Mouse (Mus musculus) splenic B cell, adult 2 months (primary cell): ENCODE measurements around the gene Uhmk1.

ENCODE experiments used
- DNase-seq: peaks from one replicate; pipeline ENCODE4 v3.0.0-alpha.2; 2011; ENCODE audit warnings: low read depth, low spot score
- H3K27me3 ChIP-seq: 2 replicates; pipeline ENCODE4 v1.6.1; 2012; ENCODE audit warnings: mild to moderate bottlenecking, low read length, moderate library complexity, mixed read lengths; ENCODE audit not compliant: control insufficient read depth, poor library complexity, insufficient read depth, severe bottlenecking
- H3K36me3 ChIP-seq: 2 replicates; pipeline ENCODE4 v1.6.1; 2012; ENCODE audit warnings: mild to moderate bottlenecking, low read length, moderate library complexity, mixed read lengths; ENCODE audit not compliant: control insufficient read depth, poor library complexity, insufficient read depth, severe bottlenecking

Uhmk1 gene

GRCm38 (mm10) chr1:170160397-170160938 lies 54.7 kb downstream of the Uhmk1 start:
- no peak for DNase-seq
- H3K36me3 ChIP-seq = peaks cover under 1% of the 10 kb centered on the region
- H3K27me3 ChIP-seq = no peaks in the 10 kb centered on the region

GRCm38 (mm10) chr1:170159707-170160106 lies 55.5 kb downstream of the Uhmk1 start:
- peak; percentile 46 for DNase-seq
- H3K27me3 ChIP-seq = no peaks in the 10 kb centered on the region
- H3K36me3 ChIP-seq = no peaks in the 10 kb centered on the region; the same call in none of the 2 replicates

- no peak for DNase-seq
- Histone ChIP-seq H3K27me3 (no peaks in the 10 kb centered on the region), H3K36me3 (no peaks in the 10 kb centered on the region)
These were observed 59.4 kb downstream of the Uhmk1 start for GRCm38 (mm10) chr1:170155761-170156160.

GRCm38 (mm10) chr1:170155298-170155697 lies 59.9 kb downstream of the Uhmk1 start:
- DNase-seq = no peak
- no peaks in the 10 kb centered on the region for H3K27me3 ChIP-seq
- no peaks in the 10 kb centered on the region for H3K36me3 ChIP-seq

GRCm38 (mm10) chr1:170153986-170154385 lies 61.2 kb downstream of the Uhmk1 start:
- Histone ChIP-seq H3K27me3 (no peaks in the 10 kb centered on the region), H3K36me3 (no peaks in the 10 kb centered on the region)
- no peak for DNase-seq

- Histone ChIP-seq H3K36me3 (no peaks in the 10 kb centered on the region), H3K27me3 (no peaks in the 10 kb centered on the region)
- DNase-seq = peak; percentile 63
These were observed 62.6 kb downstream of the Uhmk1 start for GRCm38 (mm10) chr1:170152552-170152951.

GRCm38 (mm10) chr1:170150870-170151269 lies 64.3 kb downstream of the Uhmk1 start:
- DNase-seq = no peak
- Histone ChIP-seq H3K36me3 (no peaks in the 10 kb centered on the region; the same call in 1 of the 2 replicates), H3K27me3 (no peaks in the 10 kb centered on the region)

GRCm38 (mm10) chr1:170149756-170150155 lies 65.4 kb downstream of the Uhmk1 start:
- Histone ChIP-seq H3K36me3 (no peaks in the 10 kb centered on the region; the same call in none of the 2 replicates), H3K27me3 (no peaks in the 10 kb centered on the region)
- peak; percentile 34 for DNase-seq

- no peak for DNase-seq
- Histone ChIP-seq H3K27me3 (no peaks in the 10 kb centered on the region), H3K36me3 (no peaks in the 10 kb centered on the region; the same call in none of the 2 replicates)
These were observed 66.7 kb downstream of the Uhmk1 start for GRCm38 (mm10) chr1:170148536-170148935.

- peak; percentile 72 for DNase-seq
- no peaks in the 10 kb centered on the region for H3K27me3 ChIP-seq
- peaks cover 2% of the 10 kb centered on the region for H3K36me3 ChIP-seq
These were observed 67.3 kb downstream of the Uhmk1 start for GRCm38 (mm10) chr1:170147651-170148448.

- Histone ChIP-seq H3K27me3 (no peaks in the 10 kb centered on the region), H3K36me3 (peaks cover 2% of the 10 kb centered on the region)
- DNase-seq = no peak
These were observed 69.6 kb downstream of the Uhmk1 start for GRCm38 (mm10) chr1:170145606-170146005.
